Mouse (Mus musculus): ENCODE measurements around the gene Rcsd1.

DNA sequence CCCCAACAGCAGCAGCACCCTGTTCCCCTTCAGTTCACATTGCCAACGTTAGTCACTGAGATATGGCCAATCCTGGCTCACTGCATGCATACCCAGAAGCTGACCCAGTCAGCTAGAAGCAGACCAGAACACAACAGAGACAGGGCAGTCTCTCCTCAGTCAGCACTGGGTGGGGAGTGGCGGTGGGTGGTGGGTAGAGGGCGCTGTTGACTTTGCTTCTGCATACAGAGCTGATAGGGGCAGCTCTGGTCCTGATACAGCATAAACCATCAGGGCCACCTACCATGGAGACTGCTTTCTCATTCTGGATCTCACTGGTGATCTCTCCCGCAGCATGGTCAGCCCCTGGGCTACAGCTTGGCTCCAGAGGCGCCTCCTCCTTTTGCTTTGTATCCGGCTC, 54.5 kb downstream of the Rcsd1 start:
- no peak for TF ChIP-seq MYOD1 (IDR thresholded peaks at IDR 0.05; ENCODE audit: control insufficient read depth in 1 of 3, insufficient read length in 2 of 3, low read depth in 2 of 3)
- no peak for TF ChIP-seq TCF12 (IDR thresholded peaks at IDR 0.05; ENCODE audit: insufficient read depth, poor library complexity, severe bottlenecking)
- no peak for TF ChIP-seq POLR2AphosphoS2 (IDR thresholded peaks at IDR 0.05; ENCODE audit: insufficient read length, low read depth)

All from myocyte (in vitro differentiated cells).